Mouse (Mus musculus) MEL (cell line): ENCODE data around the gene Fuca2. TPM values are rescaled to one million over a fixed set of nuclear protein-coding genes. Genes with fewer than 3 reads are reported as not detected.

ENCODE experiments used
- DNase-seq: peaks from one replicate; pipeline ENCODE4 v3.0.0; 2011; ENCODE audit warnings: low read depth, low spot score
- H3K27ac ChIP-seq: 2 replicates; pipeline ENCODE4 v1.5.1; 2012; ENCODE audit warnings: low read depth, mild to moderate bottlenecking, control low read depth, low read length, moderate library complexity; ENCODE audit not compliant: control insufficient read depth
- H3K27me3 ChIP-seq, 2 experiments: fragments of 150-350 bp in 1 of 2; sonication (generic) in 1 of 2; 2 replicates each; pipeline ENCODE4 v1.6.1; 2012; ENCODE audit warnings: low read length in 2 of 2, mild to moderate bottlenecking in 2 of 2, improper control_type of control experiment in 1 of 2, moderate library complexity in 1 of 2; ENCODE audit not compliant: insufficient read depth in 2 of 2, control insufficient read depth in 1 of 2
- H3K36me3 ChIP-seq, 2 experiments: 2 replicates each; pipeline ENCODE4 v1.6.1; 2012 to 2014; ENCODE audit warnings: low read length in 2 of 2, improper control_type of control experiment in 1 of 2, inconsistent platforms in 1 of 2, mild to moderate bottlenecking in 1 of 2; ENCODE audit not compliant: insufficient read depth in 2 of 2, control insufficient read depth in 1 of 2
- H3K4me1 ChIP-seq, 2 experiments: fragments of 150-350 bp in 1 of 2; sonication (generic) in 1 of 2; 2 replicates each; pipeline ENCODE4 v1.6.1; 2012; ENCODE audit warnings: low read length in 2 of 2, improper control_type of control experiment in 1 of 2, mild to moderate bottlenecking in 1 of 2; ENCODE audit not compliant: insufficient read depth in 2 of 2, control insufficient read depth in 1 of 2
- H3K4me3 ChIP-seq, 2 experiments: fragments of 150-350 bp in 1 of 2; sonication (generic) in 1 of 2; 2 replicates each; pipeline ENCODE4 v1.5.1; 2012; ENCODE audit warnings: low read depth in 2 of 2, low read length in 2 of 2, mild to moderate bottlenecking in 2 of 2, moderate library complexity in 2 of 2, control low read depth in 1 of 2, improper control_type of control experiment in 1 of 2; ENCODE audit not compliant: control insufficient read depth in 1 of 2, insufficient read depth in 1 of 2
- H3K79me2 ChIP-seq: 2 replicates; pipeline ENCODE4 v1.6.1; 2012; ENCODE audit warnings: mild to moderate bottlenecking, low read length, moderate library complexity; ENCODE audit not compliant: control insufficient read depth, poor library complexity, insufficient read depth
- H3K9ac ChIP-seq: 2 replicates; pipeline ENCODE4 v1.6.1; 2012; ENCODE audit warnings: low read depth, mild to moderate bottlenecking, control low read depth, low read length, moderate library complexity; ENCODE audit not compliant: control insufficient read depth, poor library complexity, severe bottlenecking
- H3K9me3 ChIP-seq: fragments of 150-350 bp; sonication (generic); replicated peaks from 2 replicates; pipeline ENCODE4 v1.6.1; 2012; ENCODE audit warnings: mild to moderate bottlenecking, low read length, improper control_type of control experiment, moderate library complexity; ENCODE audit not compliant: insufficient read depth
- BHLHE40 ChIP-seq: IDR thresholded peaks from 2 replicates; pipeline ENCODE4 v1.6.1; 2012; ENCODE audit warnings: low read depth, mild to moderate bottlenecking, inconsistent platforms, low read length, improper control_type of control experiment, borderline replicate concordance
- CHD1 ChIP-seq: IDR thresholded peaks from 2 replicates; pipeline ENCODE4 v1.6.1; 2012; ENCODE audit warnings: low read depth, mild to moderate bottlenecking, inconsistent platforms, low read length, improper control_type of control experiment
- CHD2 ChIP-seq: IDR thresholded peaks from 2 replicates; pipeline ENCODE4 v1.6.1; 2011; ENCODE audit warnings: low read length, improper control_type of control experiment
- CTCF ChIP-seq, 3 experiments: IDR thresholded peaks in 2 of 3; conservative IDR thresholded peaks in 1 of 3; 2 replicates each; pipeline ENCODE4 v1.5.1; 2011 to 2012; ENCODE audit warnings: low read length in 3 of 3, low read depth in 2 of 3, mild to moderate bottlenecking in 2 of 3, improper control_type of control experiment in 1 of 3, inconsistent platforms in 1 of 3, mixed read lengths in 1 of 3, moderate library complexity in 1 of 3; ENCODE audit not compliant: control insufficient read depth in 1 of 3, insufficient read depth in 1 of 3, poor library complexity in 1 of 3, severe bottlenecking in 1 of 3
- E2F4 ChIP-seq: IDR thresholded peaks from 2 replicates; pipeline ENCODE4 v1.6.1; 2011; ENCODE audit warnings: low read depth, low read length, improper control_type of control experiment, borderline replicate concordance
- HCFC1 ChIP-seq: IDR thresholded peaks from 2 replicates; pipeline ENCODE4 v1.6.1; 2012; ENCODE audit warnings: low read depth, mild to moderate bottlenecking, inconsistent platforms, low read length, improper control_type of control experiment, moderate library complexity
- MAX ChIP-seq: IDR thresholded peaks from 2 replicates; pipeline ENCODE4 v1.6.1; 2011; ENCODE audit warnings: low read length, improper control_type of control experiment
- MAZ ChIP-seq: IDR thresholded peaks from 2 replicates; pipeline ENCODE4 v1.6.1; 2012; ENCODE audit warnings: low read depth, mild to moderate bottlenecking, inconsistent platforms, low read length, improper control_type of control experiment
- MEF2A ChIP-seq: IDR thresholded peaks from 2 replicates; pipeline ENCODE4 v1.6.1; 2014; ENCODE audit warnings: low read depth, mild to moderate bottlenecking, inconsistent platforms, low read length, improper control_type of control experiment; ENCODE audit not compliant: poor library complexity, insufficient replicate concordance, severe bottlenecking; ENCODE audit errors: extremely low read depth
- NRF1 ChIP-seq: IDR thresholded peaks from 2 replicates; pipeline ENCODE4 v1.6.1; 2014; ENCODE audit warnings: low read depth, mild to moderate bottlenecking, inconsistent platforms, low read length, improper control_type of control experiment, moderate library complexity; ENCODE audit not compliant: poor library complexity, insufficient read depth, severe bottlenecking
- POLR2AphosphoS5 ChIP-seq: IDR thresholded peaks from 2 replicates; pipeline ENCODE4 v1.6.1; 2012; ENCODE audit warnings: low read depth, borderline replicate concordance, mild to moderate bottlenecking, inconsistent platforms, low read length, moderate library complexity, mixed read lengths
- RAD21 ChIP-seq: IDR thresholded peaks from 2 replicates; pipeline ENCODE4 v1.6.1; 2011; ENCODE audit warnings: mild to moderate bottlenecking, low read depth, low read length, improper control_type of control experiment
- SIN3A ChIP-seq: IDR thresholded peaks from 2 replicates; pipeline ENCODE4 v1.6.1; 2012; ENCODE audit warnings: low read length, improper control_type of control experiment, inconsistent platforms
- TBP ChIP-seq: IDR thresholded peaks from 2 replicates; pipeline ENCODE4 v1.8.0; 2011; ENCODE audit warnings: low read depth, low read length, improper control_type of control experiment
- TCF12 ChIP-seq: IDR thresholded peaks from 2 replicates; pipeline ENCODE4 v1.6.1; 2014; ENCODE audit warnings: low read depth, mild to moderate bottlenecking, inconsistent platforms, low read length, improper control_type of control experiment, moderate library complexity
- UBTF ChIP-seq: IDR thresholded peaks from 2 replicates; pipeline ENCODE4 v1.6.1; 2012; ENCODE audit warnings: low read depth, mild to moderate bottlenecking, inconsistent platforms, low read length, improper control_type of control experiment, moderate library complexity, borderline replicate concordance; ENCODE audit not compliant: insufficient read depth
- USF1 ChIP-seq: IDR thresholded peaks from 2 replicates; pipeline ENCODE4 v1.6.1; 2014; ENCODE audit warnings: low read depth, mild to moderate bottlenecking, inconsistent platforms, low read length, improper control_type of control experiment, moderate library complexity
- ZKSCAN1 ChIP-seq: IDR thresholded peaks from 2 replicates; pipeline ENCODE4 v1.6.1; 2012; ENCODE audit warnings: low read depth, mild to moderate bottlenecking, inconsistent platforms, low read length, improper control_type of control experiment, moderate library complexity
- ZMIZ1 ChIP-seq: IDR thresholded peaks from 2 replicates; pipeline ENCODE4 v1.6.1; 2012; ENCODE audit warnings: low read depth, mild to moderate bottlenecking, inconsistent platforms, low read length, improper control_type of control experiment, moderate library complexity
- ZNF384 ChIP-seq: IDR thresholded peaks from 2 replicates; pipeline ENCODE4 v1.6.1; 2012; ENCODE audit warnings: low read depth, mild to moderate bottlenecking, inconsistent platforms, low read length, improper control_type of control experiment
- polyA plus RNA-seq, 2 experiments: library from polyadenylated mRNA; stranded (reverse) in 1 of 2; unstranded in 1 of 2; fragments of >175 nt in 1 of 2; fragments of >200 nt in 1 of 2; gene quantifications; 2 replicates each; pipeline versions ENCODE4 v1.2.1 to v1.2.4; 2012; ENCODE audit warnings: low replicate concordance in 2 of 2, low read depth in 1 of 2; ENCODE audit not compliant: insufficient read length in 2 of 2, insufficient read depth in 1 of 2, missing spikeins in 1 of 2
- total RNA-seq: library from RNA; depleted of rRNA; stranded (reverse); fragments of 300-350 nt; gene quantifications from 2 replicates; pipeline ENCODE4 v1.2.3, GENCODE M21; 2012

The Fuca2 gene
- total and polyA plus RNA-seq, 3 experiments: 17.0 to 22.6 TPM; not detected in 1

- no peak overlapping the region for H3K9ac ChIP-seq
- no peaks in the 10 kb centered on the region for H3K4me1 ChIP-seq
- no peak overlapping the region for H3K27ac ChIP-seq
- H3K9me3 ChIP-seq: no peaks in the 10 kb centered on the region
- no peaks in the 10 kb centered on the region for H3K36me3 ChIP-seq
- no peaks in the 10 kb centered on the region for H3K79me2 ChIP-seq
- TF ChIP-seq CHD1 (no peak), MEF2A (no peak), RAD21 (no peak), UBTF (no peak), USF1 (no peak), CHD2 (no peak), ZNF384 (no peak), HCFC1 (no peak), ZMIZ1 (no peak), SIN3A (no peak), MAX (no peak), ZKSCAN1 (no peak), MAZ (no peak), POLR2AphosphoS5 (no peak), TBP (no peak), NRF1 (no peak), CTCF (IDR thresholded peaks at IDR 0.05 in 2 of 3, conservative IDR thresholded peaks at IDR 0.05 in 1 of 3; ENCODE audit: control insufficient read depth in 1 of 3, insufficient read depth in 1 of 3, low read depth in 2 of 3, low read length in 3 of 3, poor library complexity in 1 of 3, severe bottlenecking in 1 of 3) (no peak), TCF12 (no peak), BHLHE40 (no peak)
- H3K27me3 ChIP-seq: no peaks in the 10 kb centered on the region
- DNase-seq: no peak
- no peak overlapping the region for H3K4me3 ChIP-seq
Observed at GRCm38 (mm10) chr10:13485958-13486357, 13.4 kb upstream of the Fuca2 start.

DNA sequence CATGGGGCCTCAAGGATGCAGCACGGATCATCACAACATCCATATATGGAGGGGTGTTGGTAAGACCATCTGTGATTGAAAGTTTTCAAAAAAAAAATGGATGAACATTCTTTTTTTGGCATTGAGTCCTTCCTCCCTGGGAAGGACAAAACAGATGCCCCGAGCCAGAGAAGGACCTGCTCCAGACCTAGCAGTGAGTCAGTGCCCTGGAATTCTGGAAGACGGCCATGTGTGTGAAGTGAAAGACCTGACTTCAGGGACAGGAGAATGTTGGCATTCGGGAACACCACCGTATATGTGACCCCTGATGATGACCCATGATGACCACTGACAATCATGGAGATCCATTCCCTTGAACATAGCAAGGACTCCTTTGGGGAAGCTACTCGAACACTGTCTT lies 9.7 kb upstream of the Fuca2 start:
- Histone ChIP-seq H3K4me3 (no peak overlapping the region), H3K27ac (no peak overlapping the region), H3K4me1 (no peaks in the 10 kb centered on the region), H3K79me2 (no peaks in the 10 kb centered on the region), H3K9me3 (no peaks in the 10 kb centered on the region), H3K36me3 (no peaks in the 10 kb centered on the region), H3K9ac (no peak overlapping the region), H3K27me3 (no peaks in the 10 kb centered on the region; a peak in 2 of 4 replicates)
- DNase-seq: no peak
- no peak for TF ChIP-seq SIN3A
- no peak for TF ChIP-seq TBP
- no peak for TF ChIP-seq E2F4
